Mouse (Mus musculus) MEL (cell line): ENCODE results near the gene Coro7.

Source experiments
- CHD2 ChIP-seq: IDR thresholded peaks from 2 replicates; pipeline ENCODE4 v1.6.1; 2011; ENCODE audit warnings: low read length, improper control_type of control experiment
- CTCF ChIP-seq, 3 experiments: IDR thresholded peaks in 2 of 3; conservative IDR thresholded peaks in 1 of 3; 2 replicates each; pipeline ENCODE4 v1.5.1; 2011 to 2012; ENCODE audit warnings: low read length in 3 of 3, low read depth in 2 of 3, mild to moderate bottlenecking in 2 of 3, improper control_type of control experiment in 1 of 3, inconsistent platforms in 1 of 3, mixed read lengths in 1 of 3, moderate library complexity in 1 of 3; ENCODE audit not compliant: control insufficient read depth in 1 of 3, insufficient read depth in 1 of 3, poor library complexity in 1 of 3, severe bottlenecking in 1 of 3
- EP300 ChIP-seq, 2 experiments: IDR thresholded peaks; 2 replicates each; pipeline ENCODE4 v1.6.1; 2011; ENCODE audit warnings: improper control_type of control experiment in 2 of 2, low read length in 2 of 2, low read depth in 1 of 2, mild to moderate bottlenecking in 1 of 2
- GABPA ChIP-seq: IDR thresholded peaks from 2 replicates; pipeline ENCODE4 v1.6.1; 2012; ENCODE audit warnings: low read depth, mild to moderate bottlenecking, inconsistent platforms, low read length, improper control_type of control experiment, moderate library complexity
- GATA1 ChIP-seq: IDR thresholded peaks from 2 replicates; pipeline ENCODE4 v1.6.1; 2011; ENCODE audit warnings: low read depth, low read length, improper control_type of control experiment
- MAFK ChIP-seq: IDR thresholded peaks from 2 replicates; pipeline ENCODE4 v1.6.1; 2011; ENCODE audit warnings: low read depth, mild to moderate bottlenecking, low read length, improper control_type of control experiment, borderline replicate concordance
- MYB ChIP-seq: IDR thresholded peaks from 2 replicates; pipeline ENCODE4 v1.6.1; 2011; ENCODE audit warnings: mild to moderate bottlenecking, low read depth, low read length, improper control_type of control experiment
- MYC ChIP-seq: IDR thresholded peaks from 2 replicates; pipeline ENCODE4 v1.6.1; 2011; ENCODE audit warnings: low read depth, mild to moderate bottlenecking, low read length, improper control_type of control experiment, moderate library complexity
- POLR2A ChIP-seq, 2 experiments: IDR thresholded peaks; 2 replicates each; pipeline ENCODE4 v1.6.1; 2011 to 2012; ENCODE audit warnings: low read length in 2 of 2, mild to moderate bottlenecking in 2 of 2, control low read depth in 1 of 2, improper control_type of control experiment in 1 of 2, low read depth in 1 of 2, moderate library complexity in 1 of 2; ENCODE audit not compliant: control insufficient read depth in 1 of 2, insufficient read depth in 1 of 2, poor library complexity in 1 of 2
- SIN3A ChIP-seq: IDR thresholded peaks from 2 replicates; pipeline ENCODE4 v1.6.1; 2012; ENCODE audit warnings: low read length, improper control_type of control experiment, inconsistent platforms
- USF1 ChIP-seq: IDR thresholded peaks from 2 replicates; pipeline ENCODE4 v1.6.1; 2014; ENCODE audit warnings: low read depth, mild to moderate bottlenecking, inconsistent platforms, low read length, improper control_type of control experiment, moderate library complexity
- ZC3H11A ChIP-seq: IDR thresholded peaks from 2 replicates; pipeline ENCODE4 v1.6.1; 2012; ENCODE audit warnings: low read depth, mild to moderate bottlenecking, inconsistent platforms, low read length, improper control_type of control experiment
- ZNF384 ChIP-seq: IDR thresholded peaks from 2 replicates; pipeline ENCODE4 v1.6.1; 2012; ENCODE audit warnings: low read depth, mild to moderate bottlenecking, inconsistent platforms, low read length, improper control_type of control experiment

- no peak for TF ChIP-seq EP300 (IDR thresholded peaks at IDR 0.05; ENCODE audit: low read depth in 1 of 2, low read length in 2 of 2)
- no peak for TF ChIP-seq MYB
- no peak for TF ChIP-seq CTCF (IDR thresholded peaks at IDR 0.05 in 2 of 3, conservative IDR thresholded peaks at IDR 0.05 in 1 of 3; ENCODE audit: control insufficient read depth in 1 of 3, insufficient read depth in 1 of 3, low read depth in 2 of 3, low read length in 3 of 3, poor library complexity in 1 of 3, severe bottlenecking in 1 of 3)
- TF ChIP-seq POLR2A (IDR thresholded peaks at IDR 0.05; ENCODE audit: control insufficient read depth in 1 of 2, insufficient read depth in 1 of 2, low read depth in 1 of 2, low read length in 2 of 2, poor library complexity in 1 of 2): no peak
- TF ChIP-seq MYC: no peak
- TF ChIP-seq ZNF384: no peak
- TF ChIP-seq MAFK: no peak
- TF ChIP-seq CHD2: no peak
- TF ChIP-seq SIN3A: no peak
- TF ChIP-seq GATA1: no peak
- TF ChIP-seq USF1: no peak
- no peak for TF ChIP-seq ZC3H11A
- no peak for TF ChIP-seq GABPA
These were observed 44.9 kb downstream of the Coro7 start for GRCm38 (mm10) chr16:4634681-4635080.
